Mouse (Mus musculus) heart, postnatal 0 days (tissue): Measurements from ENCODE around the gene Smim1. TPM values are rescaled to one million over a fixed set of nuclear protein-coding genes. Genes with fewer than 3 reads are reported as not detected.
A peak's percentile ranks its signal among the peaks of the same experiment; 100 is the strongest.

Experiments used
- ATAC-seq: fragments of 200-750 bp; cut with Nextera tagmentation; 2 replicates; pipeline ENCODE4 v1.8.0; 2017; ENCODE audit warnings: low read depth, moderate number of reproducible peaks, moderate library complexity; ENCODE audit not compliant: insufficient read depth
- DNase-seq: peaks from one replicate; pipeline ENCODE4 v3.0.0-alpha.2; 2016; ENCODE audit warnings: low spot score
- H3K27ac ChIP-seq: fragments of 300-500 bp; sonication (generic); 2 replicates; pipeline ENCODE4 v1.5.1; 2014; ENCODE audit warnings: low read depth, mild to moderate bottlenecking
- H3K27me3 ChIP-seq: fragments of 300-500 bp; sonication (generic); 2 replicates; pipeline ENCODE4 v1.6.1; 2014; ENCODE audit warnings: low read length, mixed read lengths; ENCODE audit not compliant: control insufficient read depth, insufficient read depth
- H3K36me3 ChIP-seq: fragments of 300-500 bp; sonication (generic); replicated peaks from 2 replicates; pipeline ENCODE4 v1.6.1; 2014; ENCODE audit warnings: low read length, mixed read lengths; ENCODE audit not compliant: control insufficient read depth, insufficient read depth
- H3K4me1 ChIP-seq: fragments of 300-500 bp; sonication (generic); 2 replicates; pipeline ENCODE4 v1.6.1; 2014; ENCODE audit warnings: antibody characterized with exemption; ENCODE audit not compliant: control insufficient read depth, insufficient read depth
- H3K4me2 ChIP-seq: fragments of 300-500 bp; sonication (generic); 2 replicates; pipeline ENCODE4 v1.6.1; 2014; ENCODE audit warnings: low read depth, mild to moderate bottlenecking, low read length, moderate library complexity
- H3K4me3 ChIP-seq: fragments of 300-500 bp; sonication (generic); 2 replicates; pipeline ENCODE4 v1.5.1; 2014; ENCODE audit warnings: low read depth, low read length
- H3K9ac ChIP-seq: fragments of 300-500 bp; sonication (generic); replicated peaks from 2 replicates; pipeline ENCODE4 v1.6.1; 2014; ENCODE audit warnings: low read depth, low read length, mixed read lengths
- H3K9me3 ChIP-seq: fragments of 300-500 bp; sonication (generic); replicated peaks from 2 replicates; pipeline ENCODE4 v1.6.1; 2016; ENCODE audit warnings: low read length; ENCODE audit not compliant: control insufficient read depth
- CTCF ChIP-seq: IDR thresholded peaks from 2 replicates; pipeline ENCODE4 v1.5.1; 2016; ENCODE audit warnings: antibody characterized with exemption, control low read depth, low read depth
- EP300 ChIP-seq: IDR thresholded peaks from 2 replicates; pipeline ENCODE4 v1.6.1; 2016; ENCODE audit warnings: antibody characterized with exemption, low read depth
- WGBS: fragments of 180-500 bp; shearing (Covaris S2); extraction: QIAGEN DNeasy Blood & Tissue Kit; methylation state at CpG from one replicate; pipeline ENCODE4 v1.1.7; 2014; 5-methylcytosine and 5-hydroxymethylcytosine counted together
- polyA plus RNA-seq: library from polyadenylated mRNA; unstranded; fragments of >200 nt; fragmentation: Nextera tagmentation; extraction: Ambion mirVana; gene quantifications from 2 replicates; pipeline ENCODE4 v1.2.1, GENCODE M21; 2015
- total RNA-seq: library from RNA; depleted of rRNA; stranded (reverse); fragments of >200 nt; gene quantifications from 2 replicates; pipeline ENCODE4 v1.2.3, GENCODE M21; 2014; ENCODE audit warnings: low replicate concordance; rRNA removed

Smim1 gene
- total RNA-seq (15.9 and 26.5 TPM in 2 replicates), polyA plus RNA-seq (23.8 and 32.6 TPM in 2 replicates)

DNA sequence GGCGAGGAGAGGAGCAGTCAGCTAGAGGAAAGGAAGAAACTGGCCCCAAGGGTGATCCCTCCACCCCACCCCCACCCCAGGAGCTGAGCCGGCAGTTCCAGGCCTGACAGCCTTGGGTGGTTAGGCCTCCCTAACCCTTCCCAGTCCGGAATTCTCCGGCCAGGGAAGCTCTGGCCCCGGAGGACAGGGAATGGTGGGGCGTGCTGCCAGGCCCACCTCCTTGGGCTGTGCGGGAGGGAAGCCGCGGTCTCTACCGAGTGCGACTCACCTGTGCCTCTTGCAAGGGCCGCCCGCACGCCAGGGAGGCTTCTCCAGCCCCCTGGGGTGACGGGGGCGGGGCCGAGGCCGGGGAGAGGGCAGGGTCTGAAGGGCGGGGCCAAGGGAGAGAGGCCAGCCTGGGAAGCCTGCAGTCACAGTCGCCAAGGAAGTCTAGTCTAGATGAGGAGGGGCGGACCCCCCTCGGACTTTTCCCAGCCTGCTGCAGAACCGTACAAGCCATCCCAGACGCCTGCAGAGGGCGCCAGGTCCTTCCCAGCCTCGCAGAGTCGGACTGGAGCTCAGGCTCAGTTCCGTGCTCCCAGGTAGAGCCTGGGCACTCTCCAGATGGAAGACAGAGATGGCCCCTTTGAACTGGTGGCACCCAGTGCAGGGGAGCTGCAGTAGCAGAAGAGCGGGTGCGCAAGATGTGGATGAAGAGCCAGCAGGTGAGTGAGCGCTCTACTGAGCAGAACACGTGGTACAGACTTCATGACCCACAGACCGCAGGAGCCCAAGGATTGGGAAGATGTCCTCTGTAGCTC lies at the start of gene Smim1:
Smim1 (minus strand) TSS at position 590 of the 800 bp plus-strand sequence.
- no peaks in the 10 kb centered on the region for H3K9me3 ChIP-seq
- peak; percentile 57 for DNase-seq
- no peak for TF ChIP-seq EP300
- peak; percentile 48 for TF ChIP-seq CTCF
- 4% methylated on average over 30 of the region's 33 CpGs for WGBS
- peak within 1 kb of the TSS; percentile 32 for H3K27ac ChIP-seq
- peak; percentile 43 for ATAC-seq
- H3K4me1 ChIP-seq, result peaks cover 10% of the 10 kb centered on the region
- H3K4me2 ChIP-seq, result peak within 1 kb of the TSS; percentile 78
- peak within 1 kb of the TSS; percentile 58; the same call in 1 of the 2 replicates for H3K9ac ChIP-seq
- H3K36me3 ChIP-seq, result peaks cover 10% of the 10 kb centered on the region
- H3K4me3 ChIP-seq, result peak within 1 kb of the TSS; percentile 53
- 0 out of 2 replicates have a peak, but pooled peaks cover 9% of the 10 kb centered on the region for H3K27me3 ChIP-seq

GRCm38 (mm10) chr4:154071941-154072340 lies 45.9 kb upstream of the Smim1 start:
- DNase-seq (no peak), ATAC-seq (no peak)
- no peak for TF ChIP-seq CTCF
- no peak for TF ChIP-seq EP300
- peaks cover 35% of the 10 kb centered on the region for H3K27me3 ChIP-seq
- H3K9ac ChIP-seq, result no peak overlapping the region
- no peak overlapping the region for H3K27ac ChIP-seq
- no peak overlapping the region for H3K4me2 ChIP-seq
- H3K36me3 ChIP-seq, result no peaks in the 10 kb centered on the region
- 14% methylated on average over 13 of the region's 16 CpGs for WGBS
- H3K9me3 ChIP-seq, result no peaks in the 10 kb centered on the region
- H3K4me1 ChIP-seq, result no peaks in the 10 kb centered on the region
- no peak overlapping the region for H3K4me3 ChIP-seq

GRCm38 (mm10) chr4:154071521-154071920 lies 45.5 kb upstream of the Smim1 start:
- Histone ChIP-seq H3K9me3 (no peaks in the 10 kb centered on the region), H3K4me1 (no peaks in the 10 kb centered on the region), H3K9ac (no peak overlapping the region), H3K4me3 (no peak overlapping the region), H3K36me3 (no peaks in the 10 kb centered on the region), H3K27me3 (peaks cover 35% of the 10 kb centered on the region), H3K27ac (no peak overlapping the region), H3K4me2 (no peak overlapping the region)
- 2% methylated on average over 15 of the region's 20 CpGs for WGBS
- no peak for DNase-seq
- no peak for ATAC-seq
- no peak for TF ChIP-seq CTCF
- no peak for TF ChIP-seq EP300

DNA sequence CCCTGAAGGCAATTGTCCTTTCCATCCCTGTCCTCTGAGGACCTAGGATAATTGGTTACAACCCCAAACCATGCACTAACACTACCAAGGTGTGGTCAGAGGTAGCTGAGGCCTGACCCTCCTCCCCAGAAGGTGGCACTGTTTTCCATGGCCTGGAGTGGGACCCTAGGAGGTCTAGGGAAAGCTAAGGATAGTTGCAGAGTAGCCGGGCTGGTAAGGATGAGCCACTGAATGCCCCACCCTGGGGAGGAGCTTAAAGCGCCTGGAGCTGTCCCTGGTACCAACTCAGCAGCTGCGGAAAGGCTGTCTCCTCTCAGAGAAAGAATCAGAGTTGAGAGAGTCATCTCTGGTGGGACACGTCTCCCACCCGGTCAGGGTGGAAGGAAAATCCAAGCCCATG lies 44.9 kb upstream of the Smim1 start:
- H3K4me2 ChIP-seq, result no peak overlapping the region
- H3K27me3 ChIP-seq, result peaks cover 35% of the 10 kb centered on the region
- TF ChIP-seq CTCF, result peak; percentile 26
- TF ChIP-seq EP300, result no peak
- H3K27ac ChIP-seq, result no peak overlapping the region
- no peaks in the 10 kb centered on the region for H3K36me3 ChIP-seq
- H3K4me3 ChIP-seq, result no peak overlapping the region
- DNase-seq, result no peak
- ATAC-seq, result peak; percentile 38; the same call in 1 of the 2 replicates
- no peaks in the 10 kb centered on the region for H3K9me3 ChIP-seq
- no peaks in the 10 kb centered on the region for H3K4me1 ChIP-seq
- WGBS, result 0% methylated on average over 5 of the region's 5 CpGs
- H3K9ac ChIP-seq, result no peak overlapping the region

- Histone ChIP-seq H3K9ac (no peak overlapping the region), H3K4me3 (no peak overlapping the region), H3K4me1 (no peaks in the 10 kb centered on the region), H3K36me3 (no peaks in the 10 kb centered on the region), H3K27me3 (peaks cover 7% of the 10 kb centered on the region; the same call in 1 of the 2 replicates), H3K9me3 (no peaks in the 10 kb centered on the region), H3K4me2 (no peak overlapping the region), H3K27ac (no peak overlapping the region)
- WGBS, result 52% methylated on average over 14 of the region's 14 CpGs
- DNase-seq (peak; percentile 67), ATAC-seq (peak; percentile 31; the same call in 1 of the 2 replicates)
- TF ChIP-seq EP300 (no peak), CTCF (peak; percentile 95)
These were observed 39.1 kb upstream of the Smim1 start for GRCm38 (mm10) chr4:154064827-154065773.
